Mouse (Mus musculus): ENCODE measurements at regions not wholly inside any gene's neighbourhood (a gene's known extent, or its start where the extent isn't known, plus 50 kb on each side); places are given as distances from the start of the nearest gene placed in this dataset.

GRCm38 (mm10) chr14:76809411-76809810 is 227.2 kb upstream of the Ccdc122 start:
- H3K27me3 ChIP-seq, result no peaks in the 10 kb centered on the region
- no peak overlapping the region for H3K4me3 ChIP-seq (replicated peaks)
- H3K4me2 ChIP-seq, result no peak overlapping the region
- 97% methylated on average over 7 of the region's 7 CpGs for WGBS
- H3K9me3 ChIP-seq, result no peaks in the 10 kb centered on the region
- H3K4me1 ChIP-seq (replicated peaks), result peaks cover 42% of the 10 kb centered on the region
- no peak for ATAC-seq (ENCODE audit: insufficient number of reproducible peaks, insufficient read depth, low FRiP score, low TSS enrichment, low read depth)
- no peak overlapping the region for H3K9ac ChIP-seq (replicated peaks)
- H3K27ac ChIP-seq, result no peak overlapping the region
- no peaks in the 10 kb centered on the region for H3K36me3 ChIP-seq

DNA sequence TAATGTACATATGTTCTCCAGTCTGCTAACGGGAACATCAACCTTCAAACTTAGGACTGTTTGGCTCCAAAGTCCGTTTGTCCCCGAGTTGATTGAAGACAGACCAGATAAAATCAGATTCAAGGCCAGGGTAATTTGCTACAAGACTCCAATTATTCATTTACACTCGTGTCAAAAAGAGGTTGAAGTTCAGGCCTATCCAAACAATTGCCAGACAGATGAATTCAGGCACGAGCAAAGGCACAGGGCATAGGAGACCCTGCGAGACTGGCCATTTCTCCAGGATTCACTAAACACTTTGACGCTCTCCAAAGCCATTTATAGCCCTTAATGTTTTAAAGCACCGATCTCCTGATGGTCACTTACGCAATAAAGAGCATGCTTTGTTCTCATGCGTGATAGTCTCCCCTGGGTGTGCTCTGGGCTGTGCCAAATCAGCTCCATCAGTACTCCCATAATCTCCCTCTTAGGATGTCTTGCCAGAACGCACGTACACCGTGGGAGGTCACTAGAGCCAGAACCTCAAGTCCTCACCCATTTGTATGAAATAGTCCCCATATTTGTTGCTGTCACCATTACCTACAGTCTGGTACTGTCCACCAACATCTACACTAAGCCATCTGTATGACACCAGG is 231.3 kb upstream of the Ccdc122 start:
- 43% methylated on average over 13 of the region's 13 CpGs for WGBS
- no peaks in the 10 kb centered on the region for H3K9me3 ChIP-seq
- no peak overlapping the region for H3K9ac ChIP-seq (replicated peaks)
- no peak overlapping the region for H3K4me3 ChIP-seq (replicated peaks)
- no peak overlapping the region for H3K4me2 ChIP-seq
- peaks cover 36% of the 10 kb centered on the region for H3K4me1 ChIP-seq (replicated peaks)
- peak overlapping the region; percentile 88 for H3K27ac ChIP-seq
- no peak for ATAC-seq (ENCODE audit: insufficient number of reproducible peaks, insufficient read depth, low FRiP score, low TSS enrichment, low read depth)
- H3K27me3 ChIP-seq, result no peaks in the 10 kb centered on the region
- no peaks in the 10 kb centered on the region for H3K36me3 ChIP-seq

GRCm38 (mm10) chr14:76804447-76805150 is 232.0 kb upstream of the Ccdc122 start:
- Histone ChIP-seq H3K4me3 (replicated peaks) (no peak overlapping the region), H3K4me1 (replicated peaks) (peaks cover 41% of the 10 kb centered on the region), H3K9me3 (no peaks in the 10 kb centered on the region), H3K4me2 (no peak overlapping the region), H3K27ac (peak overlapping the region; percentile 88), H3K27me3 (no peaks in the 10 kb centered on the region), H3K36me3 (no peaks in the 10 kb centered on the region), H3K9ac (replicated peaks) (no peak overlapping the region)
- 27% methylated on average over 6 of the region's 6 CpGs for WGBS
- no peak for ATAC-seq (ENCODE audit: insufficient number of reproducible peaks, insufficient read depth, low FRiP score, low TSS enrichment, low read depth)

DNA sequence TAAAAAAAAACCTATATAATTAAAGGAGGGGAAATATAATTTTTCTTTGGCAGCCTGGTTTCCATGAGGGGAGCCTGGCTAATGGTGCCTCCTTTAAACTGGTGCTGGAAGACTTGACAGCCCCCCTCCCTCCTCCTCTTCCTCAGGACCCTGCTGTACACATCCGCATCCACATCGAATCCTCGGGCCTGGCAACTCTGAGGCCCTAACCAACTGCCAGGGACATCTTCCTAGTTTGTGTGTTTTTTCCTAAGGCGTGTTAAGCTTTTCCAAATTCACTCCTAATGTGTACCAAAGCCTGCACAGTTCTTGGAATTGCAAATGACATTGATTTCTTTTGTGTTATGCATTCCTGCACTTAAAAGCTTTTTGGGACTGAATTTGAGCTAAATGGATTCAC is 236.4 kb upstream of the Ccdc122 start:
- no peaks in the 10 kb centered on the region for H3K27me3 ChIP-seq
- no peak for ATAC-seq (ENCODE audit: insufficient number of reproducible peaks, insufficient read depth, low FRiP score, low TSS enrichment, low read depth)
- no peaks in the 10 kb centered on the region for H3K9me3 ChIP-seq
- H3K4me2 ChIP-seq, result no peak overlapping the region
- no peak overlapping the region for H3K9ac ChIP-seq (replicated peaks)
- H3K36me3 ChIP-seq, result no peaks in the 10 kb centered on the region
- no peak overlapping the region for H3K4me3 ChIP-seq (replicated peaks)
- WGBS, result 68% methylated on average over 4 of the region's 4 CpGs
- peak overlapping the region; percentile 90 for H3K27ac ChIP-seq
- peaks cover 48% of the 10 kb centered on the region for H3K4me1 ChIP-seq (replicated peaks)

DNA sequence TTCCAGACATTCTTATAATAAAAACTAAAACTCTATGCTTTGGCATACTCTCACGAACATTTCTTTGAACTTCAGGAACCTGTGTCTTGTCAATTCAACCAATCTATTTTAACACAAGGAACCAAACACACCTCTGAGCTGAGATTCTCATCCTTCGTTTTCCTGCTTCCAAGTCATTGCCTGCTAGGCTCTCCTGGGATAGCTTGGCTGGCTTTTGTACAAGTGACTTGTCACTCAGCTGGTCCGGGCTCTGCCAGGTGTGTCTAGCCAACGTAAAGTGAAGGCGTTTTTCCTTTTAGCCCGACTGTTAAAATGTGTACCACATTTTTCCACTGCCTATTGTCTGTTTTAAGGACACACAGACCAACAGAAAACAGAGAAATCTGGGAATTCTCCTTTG is 236.8 kb upstream of the Ccdc122 start:
- no peak for ATAC-seq (ENCODE audit: insufficient number of reproducible peaks, insufficient read depth, low FRiP score, low TSS enrichment, low read depth)
- Histone ChIP-seq H3K9me3 (no peaks in the 10 kb centered on the region), H3K9ac (replicated peaks) (no peak overlapping the region), H3K4me3 (replicated peaks) (no peak overlapping the region), H3K36me3 (no peaks in the 10 kb centered on the region), H3K27me3 (no peaks in the 10 kb centered on the region), H3K4me1 (replicated peaks) (peaks cover 48% of the 10 kb centered on the region), H3K27ac (peak overlapping the region; percentile 90), H3K4me2 (no peak overlapping the region)
- 44% methylated on average over 6 of the region's 6 CpGs for WGBS

DNA sequence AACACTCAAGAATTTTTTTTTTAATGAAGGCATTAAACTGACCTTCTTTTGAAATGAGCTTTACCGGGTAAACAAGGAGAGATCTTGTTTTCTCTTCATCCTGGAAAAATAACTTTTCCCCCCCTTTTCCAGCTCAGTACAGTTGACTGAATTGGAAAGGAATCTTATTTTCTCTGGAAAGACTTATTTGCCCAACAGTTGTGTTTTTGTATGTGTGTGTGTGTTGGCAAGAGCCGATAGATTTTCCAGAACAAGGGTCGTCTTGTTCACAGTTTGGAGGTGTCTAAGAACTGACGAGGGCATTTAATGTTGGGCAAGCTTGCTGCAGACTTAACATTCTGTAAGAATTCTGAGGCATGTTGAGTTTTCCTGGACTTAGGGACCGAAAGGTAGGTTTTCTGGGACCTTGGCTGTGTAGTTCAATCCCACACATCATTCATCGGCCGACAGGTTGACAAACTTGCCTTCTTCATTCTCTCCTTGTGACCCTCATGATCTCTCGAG is 237.6 kb upstream of the Ccdc122 start:
- ATAC-seq (ENCODE audit: insufficient number of reproducible peaks, insufficient read depth, low FRiP score, low TSS enrichment, low read depth), result no peak
- Histone ChIP-seq H3K36me3 (no peaks in the 10 kb centered on the region), H3K27me3 (no peaks in the 10 kb centered on the region), H3K4me2 (no peak overlapping the region), H3K27ac (peak overlapping the region; percentile 90), H3K9ac (replicated peaks) (no peak overlapping the region), H3K4me3 (replicated peaks) (no peak overlapping the region), H3K4me1 (replicated peaks) (peaks cover 43% of the 10 kb centered on the region), H3K9me3 (no peaks in the 10 kb centered on the region)
- 76% methylated on average over 8 of the region's 8 CpGs for WGBS

- no peak overlapping the region for H3K4me3 ChIP-seq (replicated peaks)
- no peaks in the 10 kb centered on the region for H3K36me3 ChIP-seq
- WGBS, result 65% methylated on average over 6 of the region's 6 CpGs
- H3K9ac ChIP-seq (replicated peaks), result no peak overlapping the region
- ATAC-seq (ENCODE audit: insufficient number of reproducible peaks, insufficient read depth, low FRiP score, low TSS enrichment, low read depth), result no peak
- H3K4me2 ChIP-seq, result no peak overlapping the region
- no peaks in the 10 kb centered on the region for H3K27me3 ChIP-seq
- peaks cover 38% of the 10 kb centered on the region for H3K4me1 ChIP-seq (replicated peaks)
- peak overlapping the region; percentile 90 for H3K27ac ChIP-seq
- H3K9me3 ChIP-seq, result no peaks in the 10 kb centered on the region
Observed at GRCm38 (mm10) chr14:76798488-76798887, 238.1 kb upstream of the Ccdc122 start.

- WGBS, result 79% methylated on average over 6 of the region's 6 CpGs
- no peak for ATAC-seq (ENCODE audit: insufficient number of reproducible peaks, insufficient read depth, low FRiP score, low TSS enrichment, low read depth)
- Histone ChIP-seq H3K4me2 (no peak overlapping the region), H3K36me3 (no peaks in the 10 kb centered on the region), H3K4me1 (replicated peaks) (peaks cover 36% of the 10 kb centered on the region), H3K27ac (peak overlapping the region; percentile 90; the same call in 1 of the 2 replicates), H3K9me3 (no peaks in the 10 kb centered on the region), H3K9ac (replicated peaks) (no peak overlapping the region), H3K27me3 (no peaks in the 10 kb centered on the region), H3K4me3 (replicated peaks) (no peak overlapping the region)
Observed at GRCm38 (mm10) chr14:76797518-76797917, 239.1 kb upstream of the Ccdc122 start.

- peak; percentile 66 for ATAC-seq (ENCODE audit: insufficient number of reproducible peaks, insufficient read depth, low FRiP score, low TSS enrichment, low read depth)
- Histone ChIP-seq H3K4me1 (replicated peaks) (peaks cover 33% of the 10 kb centered on the region), H3K4me2 (no peak overlapping the region), H3K4me3 (replicated peaks) (no peak overlapping the region), H3K9ac (replicated peaks) (no peak overlapping the region), H3K36me3 (no peaks in the 10 kb centered on the region), H3K27ac (peak overlapping the region; percentile 72), H3K9me3 (no peaks in the 10 kb centered on the region), H3K27me3 (no peaks in the 10 kb centered on the region)
- whole genome bisulfite sequencing, result 25% methylated on average over 6 of the region's 6 CpGs
Observed at GRCm38 (mm10) chr14:76791811-76792571, 235.3 kb upstream of the Serp2 start.

- H3K4me1 ChIP-seq (replicated peaks), result peaks cover 23% of the 10 kb centered on the region
- no peaks in the 10 kb centered on the region for H3K9me3 ChIP-seq
- H3K9ac ChIP-seq (replicated peaks), result no peak overlapping the region
- H3K27me3 ChIP-seq, result no peaks in the 10 kb centered on the region
- no peak overlapping the region; the same call in 1 of the 2 replicates for H3K27ac ChIP-seq
- no peak for ATAC-seq (ENCODE audit: insufficient number of reproducible peaks, insufficient read depth, low FRiP score, low TSS enrichment, low read depth)
- no peak overlapping the region for H3K4me2 ChIP-seq
- H3K36me3 ChIP-seq, result no peaks in the 10 kb centered on the region
- no peak overlapping the region for H3K4me3 ChIP-seq (replicated peaks)
- 66% methylated on average over 7 of the region's 7 CpGs for WGBS
Observed at GRCm38 (mm10) chr14:76789376-76789775, 232.7 kb upstream of the Serp2 start.

GRCm38 (mm10) chr14:76787601-76788000 is 230.9 kb upstream of the Serp2 start:
- WGBS, result 93% methylated on average over 6 of the region's 6 CpGs
- H3K4me1 ChIP-seq (replicated peaks), result peaks cover 23% of the 10 kb centered on the region

More at GRCm38 (mm10) chr14:76787601-76788000, 230.9 kb upstream of the Serp2 start:
- H3K9ac ChIP-seq (replicated peaks), result no peak overlapping the region
- ATAC-seq (ENCODE audit: insufficient number of reproducible peaks, insufficient read depth, low FRiP score, low TSS enrichment, low read depth), result no peak
- no peaks in the 10 kb centered on the region for H3K36me3 ChIP-seq
- H3K9me3 ChIP-seq, result no peaks in the 10 kb centered on the region
- no peaks in the 10 kb centered on the region for H3K27me3 ChIP-seq
- H3K4me3 ChIP-seq (replicated peaks), result no peak overlapping the region
- no peak overlapping the region for H3K4me2 ChIP-seq
- no peak overlapping the region for H3K27ac ChIP-seq
